Mouse (Mus musculus): ENCODE measurements around the gene Cntrob.

Cntrob gene

GRCm38 (mm10) chr11:69323667-69324111, at the start of gene Cntrob, which contains the start of gene Trappc1:
TSS of gene Cntrob (minus strand) at chr11:69323775.
TSS of gene Trappc1 (plus strand) at chr11:69323980.
- peak; percentile 99 for DNase-seq

- no peak for DNase-seq
Observed at GRCm38 (mm10) chr11:69372780-69373170, 49.2 kb upstream of the Cntrob start.

GRCm38 (mm10) chr11:69372056-69372779, 48.6 kb upstream of the Cntrob start:
- DNase-seq: peak; percentile 51

GRCm38 (mm10) chr11:69371601-69372000, 48.0 kb upstream of the Cntrob start:
- DNase-seq: no peak

GRCm38 (mm10) chr11:69370817-69371215, 47.2 kb upstream of the Cntrob start:
- DNase-seq: no peak

- no peak for DNase-seq
Observed at GRCm38 (mm10) chr11:69369990-69370816, 46.6 kb upstream of the Cntrob start.

GRCm38 (mm10) chr11:69369215-69369989, 45.8 kb upstream of the Cntrob start, which contains the start of gene Chd3:
TSS of gene Chd3 (minus strand) at chr11:69369406.
- DNase-seq: no peak

GRCm38 (mm10) chr11:69368356-69369214, 45.0 kb upstream of the Cntrob start:
- peak; percentile 38 for DNase-seq

GRCm38 (mm10) chr11:69367616-69368355, 44.2 kb upstream of the Cntrob start:
- DNase-seq: peak; percentile 63

GRCm38 (mm10) chr11:69366855-69367615, 43.5 kb upstream of the Cntrob start:
- peak; percentile 64 for DNase-seq

GRCm38 (mm10) chr11:69366157-69366854, 42.7 kb upstream of the Cntrob start:
- peak; percentile 98 for DNase-seq

GRCm38 (mm10) chr11:69365722-69366121, 42.1 kb upstream of the Cntrob start:
- DNase-seq: no peak

GRCm38 (mm10) chr11:69364910-69365309, 41.3 kb upstream of the Cntrob start:
- peak; percentile 99 for DNase-seq

- peak; percentile 90 for DNase-seq
Observed at GRCm38 (mm10) chr11:69364376-69364775, 40.8 kb upstream of the Cntrob start.

- DNase-seq: peak; percentile 54
Observed at GRCm38 (mm10) chr11:69362479-69362878, 38.9 kb upstream of the Cntrob start.

- DNase-seq: no peak
Observed at GRCm38 (mm10) chr11:69362021-69362420, 38.4 kb upstream of the Cntrob start.

GRCm38 (mm10) chr11:69357690-69358089, 34.1 kb upstream of the Cntrob start:
- DNase-seq: no peak

GRCm38 (mm10) chr11:69356544-69356943, 33.0 kb upstream of the Cntrob start:
- no peak for DNase-seq

GRCm38 (mm10) chr11:69346441-69346840, 22.9 kb upstream of the Cntrob start:
- DNase-seq: no peak

Data from kidney, adult 9 months (tissue).